Mouse (Mus musculus) liver, embryonic 11.5 days (tissue): ENCODE data around the gene Vgf. TPM values are rescaled to one million over a fixed set of nuclear protein-coding genes. Genes with fewer than 3 reads are reported as not detected.

ENCODE experiments used
- ATAC-seq: fragments of 200-750 bp; cut with Nextera tagmentation; replicated peaks from 2 replicates; pipeline ENCODE4 v1.8.0; 2017; ENCODE audit warnings: moderate number of reproducible peaks, mild to moderate bottlenecking, moderate TSS enrichment, moderate library complexity; ENCODE audit not compliant: low FRiP score
- DNase-seq: peaks from one replicate; pipeline ENCODE4 v3.0.0-alpha.2; 2017; ENCODE audit warnings: low spot score
- H3K27ac ChIP-seq: fragments of 300-500 bp; sonication (generic); 2 replicates; pipeline ENCODE4 v1.5.1; 2014; ENCODE audit warnings: mild to moderate bottlenecking, low read depth, low read length, control low read depth
- H3K27me3 ChIP-seq: fragments of 300-500 bp; sonication (generic); replicated peaks from 2 replicates; pipeline ENCODE4 v1.6.1; 2014; ENCODE audit warnings: low read length, mixed read lengths; ENCODE audit not compliant: control insufficient read depth, insufficient read depth
- H3K36me3 ChIP-seq: fragments of 300-500 bp; sonication (generic); 2 replicates; pipeline ENCODE4 v1.6.1; 2014; ENCODE audit warnings: mild to moderate bottlenecking, low read length, moderate library complexity, mixed read lengths; ENCODE audit not compliant: control insufficient read depth, insufficient read depth
- H3K4me1 ChIP-seq: fragments of 300-500 bp; sonication (generic); replicated peaks from 2 replicates; pipeline ENCODE4 v1.6.1; 2014; ENCODE audit warnings: low read length, mixed read lengths; ENCODE audit not compliant: control insufficient read depth, insufficient read depth
- H3K4me2 ChIP-seq: fragments of 300-500 bp; sonication (generic); 2 replicates; pipeline ENCODE4 v1.6.1; 2014; ENCODE audit warnings: mild to moderate bottlenecking, control low read depth, moderate library complexity
- H3K4me3 ChIP-seq: fragments of 300-500 bp; sonication (generic); 2 replicates; pipeline ENCODE4 v1.5.1; 2014; ENCODE audit warnings: low read depth, low read length, control low read depth
- H3K9ac ChIP-seq: fragments of 300-500 bp; sonication (generic); 2 replicates; pipeline ENCODE4 v1.6.1; 2014; ENCODE audit warnings: low read depth, low read length, control low read depth
- H3K9me3 ChIP-seq: fragments of 300-500 bp; sonication (generic); 2 replicates; pipeline ENCODE4 v1.6.1; 2016; ENCODE audit warnings: low read length, inconsistent platforms, mixed read lengths; ENCODE audit not compliant: control insufficient read depth
- WGBS: fragments of 180-500 bp; shearing (Covaris S2); extraction: QIAGEN DNeasy Blood & Tissue Kit; methylation state at CpG from one replicate; pipeline ENCODE4 v1.1.7; 2014; 5-methylcytosine and 5-hydroxymethylcytosine counted together
- microRNA counts: library from miRNA; unstranded; fragments of <30 nt; microRNA quantifications from one replicate; lab custom pipeline; 2015
- microRNA-seq: library from miRNA; unstranded; fragments of <30 nt; microRNA quantifications from one replicate; pipeline ENCODE4, GENCODE M21; 2017; ENCODE audit warnings: borderline number of aligned reads
- polyA plus RNA-seq: library from polyadenylated mRNA; unstranded; fragments of >200 nt; fragmentation: Nextera tagmentation; extraction: Ambion mirVana; gene quantifications from 2 replicates; pipeline ENCODE4 v1.2.1, GENCODE M21; 2014

Gene Vgf
- polyA plus RNA-seq, 1 experiment from 2014 or later, result 0.07 TPM

GRCm38 (mm10) chr5:137078616-137079015 lies 52.4 kb downstream of the Vgf start:
- Histone ChIP-seq H3K4me2 (no peak overlapping the region), H3K9me3 (no peaks in the 10 kb centered on the region), H3K27ac (no peak overlapping the region), H3K9ac (no peak overlapping the region), H3K4me3 (no peak overlapping the region), H3K36me3 (no peaks in the 10 kb centered on the region), H3K4me1 (peaks cover 21% of the 10 kb centered on the region), H3K27me3 (no peaks in the 10 kb centered on the region)
- no peak for ATAC-seq
- DNase-seq, result no peak
- 49% methylated on average over 6 of the region's 6 CpGs for WGBS

- H3K36me3 ChIP-seq, result no peaks in the 10 kb centered on the region
- H3K27ac ChIP-seq, result peak overlapping the region; percentile 38; the same call in 1 of the 2 replicates
- no peak overlapping the region for H3K9ac ChIP-seq
- H3K9me3 ChIP-seq, result no peaks in the 10 kb centered on the region
- no peak overlapping the region for H3K4me3 ChIP-seq
- DNase-seq, result no peak
- peaks cover 21% of the 10 kb centered on the region for H3K4me1 ChIP-seq
- no peak overlapping the region for H3K4me2 ChIP-seq
- no peaks in the 10 kb centered on the region for H3K27me3 ChIP-seq
- ATAC-seq, result no peak
- 46% methylated on average over 5 of the region's 5 CpGs for WGBS
These were observed 53.7 kb downstream of the Vgf start for GRCm38 (mm10) chr5:137079849-137080248.

MicroRNA genes within 50 kb of the gene (microRNA counts, 519-probe panel; counts per million panel counts)
- microRNA mmu-miR-702 (lab: Ali Mortazavi, UCI), result not detected

Small RNA genes lying within 50 kb of the gene (microRNA-seq; reads per million reads assigned to microRNA genes)
- 106 reads per million, percentile 49 among the genes with 10 or more reads in this experiment for gene Mir702

Other genes starting within 250 kb of the Vgf start
- gene Col26a1, start 143.2 kb upstream of the Vgf start, polyA plus RNA-seq, result 9.1 and 9.8 TPM in 2 replicates
- 28.5 and 32.4 TPM in 2 replicates for gene Ift22, start 118.2 kb upstream of the Vgf start, polyA plus RNA-seq
- 241 and 251 TPM in 2 replicates for gene Fis1, start 73.1 kb upstream of the Vgf start, polyA plus RNA-seq
- gene Cldn15, start 59.8 kb upstream of the Vgf start, polyA plus RNA-seq, result 2.5 and 2.8 TPM in 2 replicates
- gene Plod3, start 39.4 kb upstream of the Vgf start, polyA plus RNA-seq, result 28.7 and 29.2 TPM in 2 replicates
- 93.8 and 97.2 TPM in 2 replicates for gene Znhit1, start 38.4 kb upstream of the Vgf start, polyA plus RNA-seq
- 163 and 175 TPM in 2 replicates for gene Ap1s1, start 19.7 kb downstream of the Vgf start, polyA plus RNA-seq
- 0.09 and 0.15 TPM in 2 replicates for gene Serpine1, start 45.9 kb downstream of the Vgf start, polyA plus RNA-seq
- 8.7 and 8.8 TPM in 2 replicates for gene Trim56, start 89.8 kb downstream of the Vgf start, polyA plus RNA-seq
- not detected in 2 replicates for gene Muc3, start 122.9 kb downstream of the Vgf start, polyA plus RNA-seq
- gene Muc3a, start 186.0 kb downstream of the Vgf start, polyA plus RNA-seq, result 0.43 TPM in 1 of 2 replicates, not detected in the other